Mouse (Mus musculus): ENCODE measurements around the gene Fance.

The Fance gene

GRCm38 (mm10) chr17:28313212-28313879, at the start of gene Fance:
TSS of gene Fance (plus strand) at chr17:28313519.
- DNase-seq (ENCODE audit: extremely low spot score, low spot score), result peak; percentile 98

- no peak for DNase-seq (ENCODE audit: extremely low spot score, low spot score)
These were observed 46.1 kb upstream of the Fance start for GRCm38 (mm10) chr17:28267251-28267650.

GRCm38 (mm10) chr17:28270165-28270564, 43.2 kb upstream of the Fance start:
- DNase-seq (ENCODE audit: extremely low spot score, low spot score), result no peak

- DNase-seq (ENCODE audit: extremely low spot score, low spot score), result no peak
These were observed 41.6 kb upstream of the Fance start for GRCm38 (mm10) chr17:28271537-28272266.

GRCm38 (mm10) chr17:28272281-28272680, 41.0 kb upstream of the Fance start:
- DNase-seq (ENCODE audit: extremely low spot score, low spot score), result no peak

- no peak for DNase-seq (ENCODE audit: extremely low spot score, low spot score)
These were observed 40.5 kb upstream of the Fance start for GRCm38 (mm10) chr17:28272837-28273236.

GRCm38 (mm10) chr17:28274739-28275138, 38.6 kb upstream of the Fance start:
- DNase-seq (ENCODE audit: extremely low spot score, low spot score), result no peak

- DNase-seq (ENCODE audit: extremely low spot score, low spot score), result no peak
These were observed 36.1 kb upstream of the Fance start for GRCm38 (mm10) chr17:28277226-28277625.

- DNase-seq (ENCODE audit: extremely low spot score, low spot score), result no peak
These were observed 35.6 kb upstream of the Fance start for GRCm38 (mm10) chr17:28277721-28278120.

- DNase-seq (ENCODE audit: extremely low spot score, low spot score), result no peak
These were observed 35.2 kb upstream of the Fance start for GRCm38 (mm10) chr17:28278156-28278555.

- DNase-seq (ENCODE audit: extremely low spot score, low spot score), result no peak
These were observed 34.1 kb upstream of the Fance start for GRCm38 (mm10) chr17:28279236-28279635.

- no peak for DNase-seq (ENCODE audit: extremely low spot score, low spot score)
These were observed 33.4 kb upstream of the Fance start for GRCm38 (mm10) chr17:28279780-28280422.

- no peak for DNase-seq (ENCODE audit: extremely low spot score, low spot score)
These were observed 32.9 kb upstream of the Fance start for GRCm38 (mm10) chr17:28280423-28280800.

GRCm38 (mm10) chr17:28280831-28281377, 32.4 kb upstream of the Fance start:
- DNase-seq (ENCODE audit: extremely low spot score, low spot score), result no peak

GRCm38 (mm10) chr17:28281866-28282441, 31.4 kb upstream of the Fance start:
- no peak for DNase-seq (ENCODE audit: extremely low spot score, low spot score)

- no peak for DNase-seq (ENCODE audit: extremely low spot score, low spot score)
These were observed 30.1 kb upstream of the Fance start for GRCm38 (mm10) chr17:28283199-28283598.

- no peak for DNase-seq (ENCODE audit: extremely low spot score, low spot score)
These were observed 27.2 kb upstream of the Fance start for GRCm38 (mm10) chr17:28286133-28286532.

- no peak for DNase-seq (ENCODE audit: extremely low spot score, low spot score)
These were observed 26.4 kb upstream of the Fance start for GRCm38 (mm10) chr17:28286964-28287363.

- DNase-seq (ENCODE audit: extremely low spot score, low spot score), result no peak
These were observed 25.7 kb upstream of the Fance start for GRCm38 (mm10) chr17:28287578-28287977.

GRCm38 (mm10) chr17:28287980-28288379, 25.3 kb upstream of the Fance start:
- no peak for DNase-seq (ENCODE audit: extremely low spot score, low spot score)

GRCm38 (mm10) chr17:28290262-28290661, 23.1 kb upstream of the Fance start:
- no peak for DNase-seq (ENCODE audit: extremely low spot score, low spot score)

- DNase-seq (ENCODE audit: extremely low spot score, low spot score), result no peak
These were observed 22.6 kb upstream of the Fance start for GRCm38 (mm10) chr17:28290671-28291070.
